Mouse (Mus musculus) midbrain, embryonic 13.5 days (tissue): ENCODE results near the gene Itga5. TPM values are rescaled to one million over a fixed set of nuclear protein-coding genes. Genes with fewer than 3 reads are reported as not detected.

ENCODE experiments used
- ATAC-seq: fragments of 200-750 bp; cut with Nextera tagmentation; 2 replicates; pipeline ENCODE4 v1.8.0; 2017; ENCODE audit warnings: mild to moderate bottlenecking, moderate TSS enrichment, moderate library complexity
- H3K27ac ChIP-seq: fragments of 300-500 bp; sonication (generic); 2 replicates; pipeline ENCODE4 v1.5.1; 2015; ENCODE audit warnings: inconsistent platforms, mild to moderate bottlenecking, moderate library complexity
- H3K27me3 ChIP-seq: fragments of 300-500 bp; sonication (generic); 2 replicates; pipeline ENCODE4 v1.6.1; 2015; ENCODE audit warnings: mild to moderate bottlenecking, inconsistent platforms
- H3K36me3 ChIP-seq: fragments of 300-500 bp; sonication (generic); 2 replicates; pipeline ENCODE4 v1.6.1; 2015; ENCODE audit warnings: mild to moderate bottlenecking, inconsistent platforms
- H3K4me1 ChIP-seq: fragments of 300-500 bp; sonication (generic); replicated peaks from 2 replicates; pipeline ENCODE4 v1.6.1; 2015; ENCODE audit warnings: inconsistent platforms
- H3K4me2 ChIP-seq: fragments of 300-500 bp; sonication (generic); replicated peaks from 2 replicates; pipeline ENCODE4 v1.6.1; 2015; ENCODE audit warnings: moderate library complexity, mild to moderate bottlenecking, inconsistent platforms
- H3K4me3 ChIP-seq: fragments of 300-500 bp; sonication (generic); replicated peaks from 2 replicates; pipeline ENCODE4 v1.5.1; 2015; ENCODE audit warnings: mild to moderate bottlenecking, inconsistent platforms
- H3K9ac ChIP-seq: fragments of 300-500 bp; sonication (generic); replicated peaks from 2 replicates; pipeline ENCODE4 v1.6.1; 2015; ENCODE audit warnings: mild to moderate bottlenecking, inconsistent platforms
- H3K9me3 ChIP-seq: fragments of 300-500 bp; sonication (generic); 2 replicates; pipeline ENCODE4 v1.6.1; 2016; ENCODE audit warnings: mild to moderate bottlenecking, inconsistent platforms
- WGBS: fragments of 180-500 bp; shearing (Covaris S2); methylation state at CpG from one replicate; pipeline ENCODE4 v1.1.7; 2015; 5-methylcytosine and 5-hydroxymethylcytosine counted together
- polyA plus RNA-seq: library from polyadenylated mRNA; unstranded; fragments of >200 nt; fragmentation: Nextera tagmentation; extraction: Ambion mirVana; gene quantifications from 2 replicates; pipeline ENCODE4 v1.2.1, GENCODE M21; 2015

The Itga5 gene
- polyA plus RNA-seq, 1 experiment from 2014 or later: 7.8 TPM

- peak overlapping the region; percentile 70 for H3K4me2 ChIP-seq
- H3K27me3 ChIP-seq: peaks cover 9% of the 10 kb centered on the region
- H3K36me3 ChIP-seq: no peaks in the 10 kb centered on the region
- peak; percentile 2; the same call in 1 of the 2 replicates for ATAC-seq
- H3K4me3 ChIP-seq: peak overlapping the region; percentile 36
- H3K27ac ChIP-seq: peak overlapping the region; percentile 99
- under 1% methylated on average over 9 of the region's 9 CpGs for WGBS
- no peaks in the 10 kb centered on the region for H3K9me3 ChIP-seq
- H3K4me1 ChIP-seq: peaks cover 82% of the 10 kb centered on the region
- H3K9ac ChIP-seq: peak overlapping the region; percentile 75
Observed at GRCm38 (mm10) chr15:103304616-103304969, 62.0 kb downstream of the Itga5 start.

- ATAC-seq: no peak
- Histone ChIP-seq H3K27me3 (peaks cover 4% of the 10 kb centered on the region), H3K4me3 (peak overlapping the region; percentile 36), H3K27ac (peak overlapping the region; percentile 99), H3K9me3 (no peaks in the 10 kb centered on the region), H3K4me1 (peaks cover 87% of the 10 kb centered on the region), H3K9ac (peak overlapping the region; percentile 75), H3K4me2 (peak overlapping the region; percentile 70), H3K36me3 (0 out of 2 replicates have a peak, but pooled peaks cover 1% of the 10 kb centered on the region)
- 8% methylated on average over 8 of the region's 8 CpGs for WGBS
Observed at GRCm38 (mm10) chr15:103303916-103304615, 62.5 kb downstream of the Itga5 start.

DNA sequence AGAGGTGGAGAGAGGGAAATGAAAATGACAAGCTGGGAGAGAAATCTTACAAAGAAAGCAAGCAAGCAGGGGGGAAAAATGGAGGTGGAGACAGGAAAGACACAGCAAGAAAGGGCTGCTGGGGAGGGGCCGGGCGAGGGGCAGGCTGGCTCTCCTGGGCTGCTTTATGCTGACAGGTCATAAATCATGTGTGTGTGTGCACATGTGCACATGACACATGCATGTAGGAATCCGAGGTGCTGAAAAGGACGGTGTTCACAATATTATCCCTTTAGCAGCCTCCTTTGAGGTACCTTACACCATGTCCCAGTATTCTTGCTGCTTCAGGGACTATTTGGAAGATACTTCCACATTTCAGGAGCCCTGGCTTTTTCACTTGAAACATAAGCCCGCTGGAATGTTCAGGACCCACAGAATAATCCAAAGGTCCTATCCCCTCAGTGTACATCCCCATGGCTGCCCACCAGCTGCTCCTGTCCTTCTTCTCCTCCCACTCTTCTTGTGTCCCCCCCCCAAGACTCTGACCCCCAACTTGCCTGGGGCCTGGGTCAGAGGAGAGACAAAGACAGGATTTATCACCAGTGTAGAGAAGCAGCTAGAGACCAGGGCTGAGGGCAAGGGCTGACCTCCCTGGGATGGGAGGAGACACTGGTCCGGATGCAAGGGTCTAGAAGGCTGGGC is 64.1 kb downstream of the Itga5 start:
- no peak overlapping the region for H3K4me2 ChIP-seq
- H3K9me3 ChIP-seq: no peaks in the 10 kb centered on the region
- peak overlapping the region; percentile 28; the same call in 1 of the 2 replicates for H3K9ac ChIP-seq
- 43% methylated on average over 6 of the region's 6 CpGs for WGBS
- no peak overlapping the region for H3K4me3 ChIP-seq
- H3K36me3 ChIP-seq: peaks cover 6% of the 10 kb centered on the region; the same call in 1 of the 2 replicates
- ATAC-seq: no peak
- H3K4me1 ChIP-seq: peaks cover 92% of the 10 kb centered on the region
- peak overlapping the region; percentile 99 for H3K27ac ChIP-seq
- H3K27me3 ChIP-seq: no peaks in the 10 kb centered on the region

- peak overlapping the region; percentile 50 for H3K9ac ChIP-seq
- WGBS: 32% methylated on average over 5 of the region's 5 CpGs
- peak overlapping the region; percentile 99 for H3K27ac ChIP-seq
- H3K4me2 ChIP-seq: 0 out of 2 replicates have a peak overlapping the region, but pooled peaks have one; percentile 15
- no peak for ATAC-seq
- peaks cover 93% of the 10 kb centered on the region for H3K4me1 ChIP-seq
- H3K9me3 ChIP-seq: no peaks in the 10 kb centered on the region
- peaks cover 8% of the 10 kb centered on the region for H3K36me3 ChIP-seq
- H3K27me3 ChIP-seq: no peaks in the 10 kb centered on the region
- H3K4me3 ChIP-seq: no peak overlapping the region
Observed at GRCm38 (mm10) chr15:103301547-103302340, 64.8 kb downstream of the Itga5 start.

DNA sequence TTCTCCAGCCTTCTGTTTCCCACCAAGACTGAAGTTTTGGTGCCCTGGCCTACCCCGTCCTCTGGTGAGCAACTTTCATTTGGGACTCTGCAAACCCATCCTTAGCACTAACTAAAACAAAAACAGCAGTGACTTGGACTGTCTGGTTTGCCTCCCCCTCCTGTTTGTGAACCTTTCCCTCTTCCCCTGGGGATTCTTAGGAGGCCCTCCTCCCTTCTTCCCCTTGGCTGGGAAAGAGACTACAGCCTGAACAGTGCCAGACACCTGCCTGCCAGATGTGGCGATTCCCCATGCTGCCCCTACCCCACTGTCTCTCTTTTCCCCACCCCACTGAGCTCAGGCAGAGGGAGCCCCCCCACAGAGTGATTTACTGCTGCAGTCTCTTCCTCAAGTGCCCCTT is 65.5 kb downstream of the Itga5 start:
- Histone ChIP-seq H3K9me3 (no peaks in the 10 kb centered on the region), H3K36me3 (peaks cover 12% of the 10 kb centered on the region), H3K4me1 (peaks cover 93% of the 10 kb centered on the region), H3K4me2 (peak overlapping the region; percentile 58), H3K9ac (peak overlapping the region; percentile 69), H3K27me3 (no peaks in the 10 kb centered on the region), H3K4me3 (no peak overlapping the region), H3K27ac (peak overlapping the region; percentile 99)
- no peak for ATAC-seq
- 16% methylated on average over 2 of the region's 2 CpGs for WGBS

DNA sequence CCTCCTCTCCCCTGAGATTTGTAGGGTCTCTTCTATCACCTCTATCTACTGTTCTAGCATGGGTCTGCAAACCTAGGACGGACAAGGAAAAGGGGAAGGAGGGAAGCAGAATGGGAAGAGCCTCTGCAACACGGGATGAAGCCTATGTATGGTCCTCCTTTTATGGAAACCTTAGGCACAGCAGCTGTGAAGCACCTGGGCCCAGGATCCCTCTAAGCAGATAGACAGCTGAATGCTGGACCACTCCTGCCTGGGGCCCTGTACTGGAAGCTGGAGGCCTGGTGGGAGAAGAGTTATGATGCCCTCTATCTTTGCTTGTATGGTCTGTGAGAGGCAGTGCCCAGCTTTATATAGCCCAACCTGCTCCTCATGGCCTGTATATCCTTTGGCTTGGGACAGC is 66.0 kb downstream of the Itga5 start:
- H3K4me2 ChIP-seq: peak overlapping the region; percentile 58
- H3K9ac ChIP-seq: peak overlapping the region; percentile 69
- ATAC-seq: peak; percentile 0; the same call in 1 of the 2 replicates
- H3K27me3 ChIP-seq: no peaks in the 10 kb centered on the region
- H3K36me3 ChIP-seq: peaks cover 12% of the 10 kb centered on the region
- H3K4me1 ChIP-seq: peaks cover 93% of the 10 kb centered on the region
- peak overlapping the region; percentile 31 for H3K4me3 ChIP-seq
- no peaks in the 10 kb centered on the region for H3K9me3 ChIP-seq
- 0% methylated on average over 2 of the region's 2 CpGs for WGBS
- peak overlapping the region; percentile 99 for H3K27ac ChIP-seq

DNA sequence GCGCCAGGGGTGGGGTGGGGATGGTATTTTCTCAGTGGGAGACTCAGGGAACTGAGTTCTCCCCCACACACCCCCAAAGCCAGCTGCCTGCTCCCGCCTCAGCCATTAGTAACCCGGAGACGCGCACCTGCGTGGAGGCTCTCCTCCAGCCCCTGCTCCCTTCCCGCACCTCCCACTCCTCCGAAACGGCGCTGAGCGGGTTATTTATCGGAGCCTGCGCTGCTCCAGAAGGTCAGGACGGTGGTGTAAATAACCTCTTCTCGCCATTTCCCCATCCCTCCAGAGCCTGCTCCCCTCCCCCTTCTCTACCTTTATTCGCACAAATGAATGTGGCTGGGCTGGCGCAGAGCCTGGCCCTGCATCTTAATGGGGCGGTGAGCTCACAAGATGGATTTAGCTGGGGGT is 66.5 kb downstream of the Itga5 start:
- H3K27ac ChIP-seq: peak overlapping the region; percentile 99
- peak; percentile 74 for ATAC-seq
- H3K4me1 ChIP-seq: peaks cover 97% of the 10 kb centered on the region
- H3K4me2 ChIP-seq: peak overlapping the region; percentile 58
- no peaks in the 10 kb centered on the region for H3K27me3 ChIP-seq
- H3K9ac ChIP-seq: peak overlapping the region; percentile 69
- 3% methylated on average over 18 of the region's 18 CpGs for WGBS
- H3K36me3 ChIP-seq: peaks cover 12% of the 10 kb centered on the region
- H3K4me3 ChIP-seq: peak overlapping the region; percentile 31
- no peaks in the 10 kb centered on the region for H3K9me3 ChIP-seq

DNA sequence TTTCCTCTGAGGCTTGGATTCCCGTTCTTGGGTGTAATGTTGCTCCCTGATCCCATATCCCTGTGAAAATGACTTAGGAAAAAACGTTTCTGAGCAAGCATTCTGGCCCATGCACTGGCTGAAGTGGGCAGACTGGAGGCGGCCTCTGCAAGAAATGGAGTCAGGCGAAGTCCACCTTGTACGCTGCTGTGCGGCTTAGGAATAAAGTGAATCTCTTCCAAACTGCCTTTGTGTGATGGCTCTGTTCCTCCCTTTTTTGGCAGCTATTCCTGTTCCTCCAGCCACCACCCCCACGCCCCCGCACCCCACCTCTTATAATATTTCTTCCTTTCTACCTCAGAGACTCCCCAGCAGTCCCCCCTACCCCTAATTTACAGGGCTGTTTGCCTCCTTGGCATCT is 66.9 kb downstream of the Itga5 start:
- Histone ChIP-seq H3K27me3 (no peaks in the 10 kb centered on the region), H3K27ac (peak overlapping the region; percentile 99), H3K9me3 (no peaks in the 10 kb centered on the region), H3K4me2 (peak overlapping the region; percentile 58), H3K4me1 (peaks cover 96% of the 10 kb centered on the region), H3K9ac (peak overlapping the region; percentile 69), H3K36me3 (peaks cover 12% of the 10 kb centered on the region), H3K4me3 (peak overlapping the region; percentile 31)
- WGBS: 12% methylated on average over 8 of the region's 8 CpGs
- no peak for ATAC-seq

DNA sequence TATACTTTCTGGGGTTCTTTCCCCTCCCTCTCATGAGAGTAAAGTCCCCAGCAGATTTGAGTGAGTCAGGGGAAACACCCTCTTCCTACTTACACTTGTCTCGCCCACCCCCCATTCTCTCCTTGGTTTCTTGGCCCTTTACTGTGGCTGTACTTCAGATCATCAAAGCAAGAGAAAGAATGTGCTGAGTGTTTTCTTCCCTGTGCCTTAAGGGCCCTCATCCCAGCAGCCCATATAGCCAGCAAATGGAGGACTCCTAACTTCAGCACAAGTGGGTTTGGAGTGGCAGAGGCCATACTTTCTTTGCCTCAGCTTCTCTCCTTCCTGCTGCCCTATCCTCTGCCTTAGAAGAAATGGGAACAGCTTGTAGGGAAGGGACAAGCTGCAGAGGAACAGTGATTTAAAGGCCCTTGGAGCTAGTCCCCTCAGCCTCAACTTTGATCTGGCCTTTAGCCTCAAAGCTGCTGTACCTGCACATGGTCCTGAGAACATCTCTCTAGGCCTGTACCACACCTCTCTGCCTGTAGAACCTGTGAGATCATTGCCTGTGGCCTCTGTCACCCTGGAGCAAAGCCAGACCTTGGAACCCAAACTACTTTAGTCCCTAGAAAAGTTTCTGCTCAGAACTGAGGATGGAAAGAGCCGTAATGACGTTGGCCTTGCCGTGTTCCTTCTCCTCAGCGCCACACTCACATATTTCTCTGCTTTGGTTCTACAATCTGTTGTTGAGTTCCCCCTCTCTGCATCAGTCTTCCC is 67.5 kb downstream of the Itga5 start:
- H3K27ac ChIP-seq: peak overlapping the region; percentile 99
- no peaks in the 10 kb centered on the region for H3K9me3 ChIP-seq
- H3K4me3 ChIP-seq: peak overlapping the region; percentile 31; the same call in 1 of the 2 replicates
- H3K36me3 ChIP-seq: peaks cover 12% of the 10 kb centered on the region
- peak overlapping the region; percentile 58 for H3K4me2 ChIP-seq
- no peaks in the 10 kb centered on the region for H3K27me3 ChIP-seq
- ATAC-seq: no peak
- WGBS: 71% methylated on average over 5 of the region's 5 CpGs
- H3K9ac ChIP-seq: peak overlapping the region; percentile 69
- peaks cover 92% of the 10 kb centered on the region for H3K4me1 ChIP-seq

DNA sequence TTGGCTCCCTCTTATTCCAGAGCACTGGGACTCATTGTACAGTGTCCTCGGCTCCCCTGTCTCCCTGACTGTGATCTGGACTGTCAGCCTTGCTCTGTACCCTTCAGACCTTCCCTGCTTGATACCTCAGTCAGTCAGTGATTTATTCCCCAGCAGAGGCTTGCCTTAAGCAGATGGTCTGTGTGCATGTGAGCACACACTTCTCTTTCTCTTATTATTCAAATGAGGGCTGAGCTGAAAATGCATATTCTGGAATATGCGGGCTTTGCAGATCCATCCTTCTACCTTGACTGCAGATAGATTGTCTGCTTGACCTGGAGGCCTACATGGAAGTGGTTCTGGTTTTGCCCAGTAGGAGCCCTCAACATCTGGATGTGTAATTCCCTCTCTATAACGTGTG is 68.5 kb downstream of the Itga5 start:
- peaks cover 82% of the 10 kb centered on the region for H3K4me1 ChIP-seq
- H3K27ac ChIP-seq: peak overlapping the region; percentile 99
- no peak overlapping the region for H3K4me2 ChIP-seq
- no peaks in the 10 kb centered on the region for H3K27me3 ChIP-seq
- no peaks in the 10 kb centered on the region for H3K9me3 ChIP-seq
- H3K36me3 ChIP-seq: peaks cover 22% of the 10 kb centered on the region
- 43% methylated on average over 3 of the region's 3 CpGs for WGBS
- ATAC-seq: no peak
- no peak overlapping the region for H3K4me3 ChIP-seq
- H3K9ac ChIP-seq: peak overlapping the region; percentile 43; the same call in 1 of the 2 replicates

GRCm38 (mm10) chr15:103297313-103297712 is 69.2 kb downstream of the Itga5 start:
- H3K9ac ChIP-seq: peak overlapping the region; percentile 43; the same call in 1 of the 2 replicates
- 38% methylated on average over 6 of the region's 6 CpGs for WGBS

More at GRCm38 (mm10) chr15:103297313-103297712, 69.2 kb downstream of the Itga5 start:
- Histone ChIP-seq H3K9me3 (no peaks in the 10 kb centered on the region), H3K36me3 (peaks cover 29% of the 10 kb centered on the region), H3K27ac (peak overlapping the region; percentile 99), H3K4me2 (no peak overlapping the region), H3K27me3 (no peaks in the 10 kb centered on the region), H3K4me1 (peaks cover 75% of the 10 kb centered on the region), H3K4me3 (no peak overlapping the region)
- no peak for ATAC-seq
